Mouse (Mus musculus) limb, embryonic 15.5 days (tissue): ENCODE data around the gene Alyref2. TPM values are rescaled to one million over a fixed set of nuclear protein-coding genes. Genes with fewer than 3 reads are reported as not detected.

Experiments used
- ATAC-seq: fragments of 200-750 bp; cut with Nextera tagmentation; 2 replicates; pipeline ENCODE4 v1.8.0; 2017; ENCODE audit warnings: low read depth, moderate TSS enrichment; ENCODE audit not compliant: insufficient number of reproducible peaks, low FRiP score, low TSS enrichment
- H3K27ac ChIP-seq: fragments of 300-500 bp; sonication (generic); 2 replicates; pipeline ENCODE4 v1.5.1; 2015; ENCODE audit warnings: moderate library complexity, mild to moderate bottlenecking, inconsistent platforms
- H3K27me3 ChIP-seq: fragments of 300-500 bp; sonication (generic); 2 replicates; pipeline ENCODE4 v1.6.1; 2015; ENCODE audit warnings: inconsistent platforms
- H3K36me3 ChIP-seq: fragments of 300-500 bp; sonication (generic); 2 replicates; pipeline ENCODE4 v1.6.1; 2015; ENCODE audit warnings: inconsistent platforms
- H3K4me1 ChIP-seq: fragments of 300-500 bp; sonication (generic); 2 replicates; pipeline ENCODE4 v1.6.1; 2015; ENCODE audit warnings: inconsistent platforms
- H3K4me2 ChIP-seq: fragments of 300-500 bp; sonication (generic); 2 replicates; pipeline ENCODE4 v1.6.1; 2015; ENCODE audit warnings: mild to moderate bottlenecking, inconsistent platforms
- H3K4me3 ChIP-seq: fragments of 300-500 bp; sonication (generic); 2 replicates; pipeline ENCODE4 v1.5.1; 2015; ENCODE audit warnings: mild to moderate bottlenecking, inconsistent platforms
- H3K9ac ChIP-seq: fragments of 300-500 bp; sonication (generic); 2 replicates; pipeline ENCODE4 v1.6.1; 2015; ENCODE audit warnings: inconsistent platforms
- H3K9me3 ChIP-seq: fragments of 300-500 bp; sonication (generic); 2 replicates; pipeline ENCODE4 v1.6.1; 2016; ENCODE audit warnings: inconsistent platforms
- WGBS: fragments of 180-500 bp; shearing (Covaris S2); methylation state at CpG from one replicate; pipeline ENCODE4 v1.1.7; 2015; 5-methylcytosine and 5-hydroxymethylcytosine counted together
- polyA plus RNA-seq: library from polyadenylated mRNA; unstranded; fragments of >200 nt; fragmentation: Nextera tagmentation; extraction: Ambion mirVana; gene quantifications from 2 replicates; pipeline ENCODE4 v1.2.1, GENCODE M21; 2015

Alyref2 gene
- polyA plus RNA-seq, 1 experiment from 2014 or later, result 17.3 TPM

DNA sequence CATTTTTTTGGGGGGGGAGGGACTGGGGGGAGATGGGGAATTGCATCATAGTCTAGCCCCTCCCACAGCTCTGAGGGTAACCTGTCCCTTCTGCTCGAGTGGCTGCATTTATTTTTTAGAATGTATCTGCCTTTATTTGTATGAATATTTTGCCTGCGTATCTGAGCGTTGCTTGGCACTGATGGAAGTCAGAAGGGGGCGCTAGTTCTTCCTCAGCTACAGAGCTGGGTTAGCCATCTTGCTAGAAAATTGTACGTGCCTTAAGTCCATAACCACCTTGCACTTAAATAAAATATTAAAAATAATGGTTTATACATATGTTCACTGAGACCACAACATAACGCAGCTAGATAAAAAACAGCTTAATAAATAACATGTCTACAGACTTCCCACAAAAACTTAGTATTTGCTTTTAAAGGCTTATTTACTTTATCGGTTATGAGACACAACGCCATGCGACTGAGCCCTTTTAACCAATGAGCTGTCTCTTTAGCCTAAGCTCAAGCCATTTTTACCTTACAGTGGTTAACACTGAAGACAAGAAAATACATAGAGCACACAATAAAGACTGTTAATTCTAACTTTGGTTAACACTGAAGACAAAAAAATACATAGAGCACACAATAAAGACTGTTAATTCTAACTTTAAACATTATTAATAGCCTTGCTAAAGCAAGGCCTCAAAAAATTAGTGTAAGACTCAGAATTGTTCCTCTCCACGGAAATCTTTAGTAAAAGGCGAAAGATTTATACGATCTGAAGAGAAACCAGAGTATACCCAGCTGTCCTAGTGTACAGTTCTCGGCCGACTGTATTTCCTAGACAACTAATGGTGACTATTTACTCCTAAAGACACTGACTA is 659 bp upstream of the Alyref2 start:
- Histone ChIP-seq H3K4me3 (peak overlapping the region; percentile 57), H3K9ac (no peak overlapping the region), H3K9me3 (no peaks in the 10 kb centered on the region), H3K4me2 (peak overlapping the region; percentile 70; the same call in 1 of the 2 replicates), H3K27ac (peak overlapping the region; percentile 96), H3K27me3 (no peaks in the 10 kb centered on the region), H3K4me1 (peaks cover 7% of the 10 kb centered on the region), H3K36me3 (no peaks in the 10 kb centered on the region)
- peak; percentile 85 for ATAC-seq
- 1% methylated on average over 14 of the region's 14 CpGs for WGBS

- Histone ChIP-seq H3K36me3 (no peaks in the 10 kb centered on the region), H3K9ac (peak overlapping the region; percentile 65), H3K27me3 (no peaks in the 10 kb centered on the region), H3K9me3 (no peaks in the 10 kb centered on the region), H3K4me2 (peak overlapping the region; percentile 70), H3K4me3 (peak overlapping the region; percentile 57), H3K27ac (peak overlapping the region; percentile 96), H3K4me1 (peaks cover 7% of the 10 kb centered on the region)
- under 1% methylated on average over 53 of the region's 53 CpGs for WGBS
- ATAC-seq, result peak; percentile 53
These were observed 464 bp downstream of the Alyref2 start for GRCm38 (mm10) chr1:171503592-171504291.

DNA sequence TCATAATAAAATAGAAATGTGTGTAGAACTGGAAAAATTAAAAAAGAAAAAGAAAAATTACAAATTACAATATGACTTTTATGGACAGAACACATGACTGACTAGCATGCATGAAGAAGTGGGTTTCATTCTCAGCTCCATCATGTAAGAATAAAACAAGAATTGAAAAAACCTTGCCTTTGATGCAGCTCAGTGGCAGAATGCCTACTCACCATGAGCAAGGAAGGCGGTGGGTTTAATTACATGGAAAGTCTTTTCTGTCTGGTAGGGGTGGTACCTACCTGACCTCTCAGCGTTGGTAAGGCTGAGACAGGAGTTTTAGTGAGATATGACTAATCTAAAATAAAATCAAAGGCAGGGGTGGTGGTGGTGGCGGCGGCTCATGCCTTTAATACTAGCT is 1.3 kb downstream of the Alyref2 start:
- Histone ChIP-seq H3K4me1 (peaks cover 7% of the 10 kb centered on the region), H3K27ac (no peak overlapping the region), H3K9me3 (no peaks in the 10 kb centered on the region), H3K4me2 (peak overlapping the region; percentile 70; the same call in 1 of the 2 replicates), H3K36me3 (no peaks in the 10 kb centered on the region), H3K27me3 (no peaks in the 10 kb centered on the region), H3K4me3 (peak overlapping the region; percentile 57), H3K9ac (no peak overlapping the region)
- ATAC-seq, result no peak
- WGBS, result 74% methylated on average over 4 of the region's 4 CpGs

DNA sequence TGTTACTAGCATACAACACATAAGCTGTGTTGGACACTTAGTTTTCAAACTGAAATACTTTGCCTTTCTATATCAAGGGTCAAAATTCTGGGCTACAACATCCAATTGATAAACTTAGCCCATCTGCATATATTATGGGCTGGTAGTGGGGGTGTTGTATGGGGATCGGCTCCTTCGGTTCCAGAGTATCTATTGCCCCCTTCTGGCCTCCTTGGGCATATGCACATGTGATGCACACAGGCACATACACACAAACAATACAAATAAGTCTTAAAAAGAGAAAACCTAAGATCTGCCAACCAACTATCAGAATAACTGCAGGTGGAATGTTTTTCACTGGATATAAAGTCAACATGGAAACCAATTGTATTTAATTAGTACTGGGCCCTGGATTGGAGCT is 10.0 kb downstream of the Alyref2 start:
- 86% methylated on average over 2 of the region's 2 CpGs for WGBS
- ATAC-seq, result no peak
- Histone ChIP-seq H3K4me1 (no peaks in the 10 kb centered on the region), H3K36me3 (no peaks in the 10 kb centered on the region), H3K4me3 (no peak overlapping the region), H3K9me3 (no peaks in the 10 kb centered on the region), H3K27me3 (no peaks in the 10 kb centered on the region), H3K9ac (no peak overlapping the region), H3K27ac (no peak overlapping the region), H3K4me2 (no peak overlapping the region)

GRCm38 (mm10) chr1:171513760-171514159 is 10.5 kb downstream of the Alyref2 start:
- Histone ChIP-seq H3K9me3 (no peaks in the 10 kb centered on the region), H3K36me3 (no peaks in the 10 kb centered on the region), H3K27me3 (no peaks in the 10 kb centered on the region), H3K4me2 (no peak overlapping the region), H3K9ac (no peak overlapping the region), H3K27ac (no peak overlapping the region), H3K4me3 (no peak overlapping the region), H3K4me1 (no peaks in the 10 kb centered on the region)
- WGBS, result 95% methylated on average over 1 of the region's 1 CpGs
- ATAC-seq, result no peak

GRCm38 (mm10) chr1:171515039-171515438 is 11.8 kb downstream of the Alyref2 start:
- no peaks in the 10 kb centered on the region for H3K27me3 ChIP-seq
- no peak overlapping the region for H3K4me3 ChIP-seq
- ATAC-seq, result no peak

GRCm38 (mm10) chr1:171515557-171515956 is 12.3 kb downstream of the Alyref2 start:
- no peaks in the 10 kb centered on the region for H3K27me3 ChIP-seq
- no peak overlapping the region for H3K4me2 ChIP-seq
- no peaks in the 10 kb centered on the region for H3K4me1 ChIP-seq
- no peak overlapping the region for H3K9ac ChIP-seq
- no peak overlapping the region for H3K27ac ChIP-seq
- no peaks in the 10 kb centered on the region for H3K36me3 ChIP-seq
- H3K4me3 ChIP-seq, result no peak overlapping the region
- H3K9me3 ChIP-seq, result no peaks in the 10 kb centered on the region
- no peak for ATAC-seq
- 84% methylated on average over 4 of the region's 4 CpGs for WGBS

More at GRCm38 (mm10) chr1:171515039-171515438, 11.8 kb downstream of the Alyref2 start:
- Histone ChIP-seq H3K9me3 (no peaks in the 10 kb centered on the region), H3K4me2 (no peak overlapping the region), H3K4me1 (no peaks in the 10 kb centered on the region), H3K36me3 (no peaks in the 10 kb centered on the region), H3K9ac (no peak overlapping the region), H3K27ac (no peak overlapping the region)
- WGBS, result 15% methylated on average over 1 of the region's 1 CpGs

DNA sequence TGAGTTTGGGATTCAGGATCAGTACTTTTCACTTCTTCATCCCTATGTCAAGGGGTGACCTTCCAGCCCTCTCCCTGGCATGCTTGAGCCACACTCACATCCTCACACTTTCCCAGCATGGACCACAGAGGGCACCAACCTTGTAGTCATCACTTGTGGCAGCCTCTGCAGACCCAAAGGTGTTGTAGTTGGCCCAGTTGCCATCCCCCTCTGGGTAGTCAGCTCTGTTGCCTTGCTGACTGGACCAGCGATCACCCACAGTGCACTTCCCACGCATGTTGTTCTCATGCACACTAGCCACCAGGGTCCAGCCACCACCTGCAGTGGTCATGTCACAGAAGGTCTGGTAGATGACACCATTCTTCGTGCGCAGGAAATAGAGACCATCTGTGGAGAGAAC is 28.1 kb downstream of the Alyref2 start:
- Histone ChIP-seq H3K4me1 (no peaks in the 10 kb centered on the region), H3K9me3 (no peaks in the 10 kb centered on the region), H3K4me2 (no peak overlapping the region), H3K27me3 (no peaks in the 10 kb centered on the region), H3K27ac (no peak overlapping the region), H3K4me3 (no peak overlapping the region), H3K36me3 (no peaks in the 10 kb centered on the region), H3K9ac (no peak overlapping the region)
- 91% methylated on average over 4 of the region's 4 CpGs for WGBS
- ATAC-seq, result no peak

DNA sequence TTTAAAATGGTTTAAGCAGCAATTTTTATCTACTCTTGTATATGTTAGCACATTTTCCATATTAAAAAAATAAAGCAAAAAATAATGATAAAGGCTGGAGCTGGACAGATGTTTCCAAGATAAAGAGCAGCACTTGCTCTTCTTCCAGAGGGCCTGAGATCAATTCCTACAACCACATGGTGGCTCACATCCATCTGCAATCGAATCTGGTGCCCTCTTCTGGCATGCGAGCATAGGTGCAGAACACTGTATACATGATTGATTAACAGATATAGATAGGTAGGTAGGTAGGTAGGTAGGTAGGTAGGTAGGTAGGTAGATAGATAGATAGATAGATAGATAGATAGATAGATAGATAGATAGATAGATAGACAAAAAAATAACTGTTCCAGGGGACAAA is 29.6 kb downstream of the Alyref2 start:
- 61% methylated on average over 2 of the region's 2 CpGs for WGBS
- no peaks in the 10 kb centered on the region for H3K4me1 ChIP-seq
- no peak overlapping the region for H3K27ac ChIP-seq
- H3K9ac ChIP-seq, result no peak overlapping the region
- no peaks in the 10 kb centered on the region for H3K27me3 ChIP-seq
- H3K9me3 ChIP-seq, result no peaks in the 10 kb centered on the region
- ATAC-seq, result no peak
- H3K4me2 ChIP-seq, result no peak overlapping the region
- H3K4me3 ChIP-seq, result no peak overlapping the region
- H3K36me3 ChIP-seq, result no peaks in the 10 kb centered on the region

- H3K27ac ChIP-seq, result no peak overlapping the region
- H3K36me3 ChIP-seq, result no peaks in the 10 kb centered on the region
- no peaks in the 10 kb centered on the region for H3K4me1 ChIP-seq
- H3K9ac ChIP-seq, result no peak overlapping the region
- H3K9me3 ChIP-seq, result no peaks in the 10 kb centered on the region
- H3K4me2 ChIP-seq, result no peak overlapping the region
- ATAC-seq, result no peak
- no peaks in the 10 kb centered on the region for H3K27me3 ChIP-seq
- H3K4me3 ChIP-seq, result no peak overlapping the region
These were observed 31.3 kb downstream of the Alyref2 start for GRCm38 (mm10) chr1:171534557-171534956.

DNA sequence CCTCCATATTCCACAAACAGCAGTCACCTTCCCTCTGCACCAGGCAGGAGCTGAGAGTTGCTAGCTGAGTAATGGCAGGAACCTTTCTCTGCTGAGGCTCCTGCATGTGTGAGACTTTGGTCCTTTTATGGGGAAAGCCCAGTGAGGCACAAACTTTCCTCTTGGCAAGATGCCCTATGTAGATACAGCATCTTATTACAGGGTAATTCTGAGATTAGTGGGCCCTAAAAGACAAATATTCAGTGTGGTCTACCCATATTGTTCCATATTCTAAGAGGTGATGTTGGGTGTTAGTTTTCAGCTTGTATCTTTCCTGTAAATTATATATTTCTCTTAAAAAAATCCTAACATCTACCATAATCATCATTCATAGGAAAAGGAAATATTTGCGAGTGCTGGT is 31.9 kb downstream of the Alyref2 start, which contains the start of gene Itln1:
Itln1 (minus strand) TSS at position 101 of the 400 bp plus-strand sequence.
- no peaks in the 10 kb centered on the region for H3K4me1 ChIP-seq
- H3K9ac ChIP-seq, result no peak within 1 kb of the TSS
- no peaks in the 10 kb centered on the region for H3K9me3 ChIP-seq
- 94% methylated on average over 1 of the region's 1 CpGs for WGBS
- no peak for ATAC-seq
- H3K4me3 ChIP-seq, result no peak within 1 kb of the TSS
- H3K27me3 ChIP-seq, result no peaks in the 10 kb centered on the region
- H3K27ac ChIP-seq, result no peak within 1 kb of the TSS
- H3K4me2 ChIP-seq, result no peak within 1 kb of the TSS
- H3K36me3 ChIP-seq, result no peaks in the 10 kb centered on the region

GRCm38 (mm10) chr1:171540694-171541093 is 37.4 kb downstream of the Alyref2 start:
- Histone ChIP-seq H3K27me3 (no peaks in the 10 kb centered on the region), H3K27ac (no peak overlapping the region), H3K4me1 (no peaks in the 10 kb centered on the region), H3K9ac (no peak overlapping the region), H3K4me3 (no peak overlapping the region), H3K36me3 (no peaks in the 10 kb centered on the region), H3K9me3 (no peaks in the 10 kb centered on the region), H3K4me2 (no peak overlapping the region)
- no peak for ATAC-seq
- 82% methylated on average over 1 of the region's 1 CpGs for WGBS
